Mouse (Mus musculus): ENCODE measurements around the gene Ctnna2. TPM values are rescaled to one million over a fixed set of nuclear protein-coding genes. Genes with fewer than 3 reads are reported as not detected.

Ctnna2 gene
- 100 to 1,000 TPM; 178 TPM for total RNA-seq (2021)

GRCm38 (mm10) chr6:77979241-77979961 is at the start of gene Ctnna2:
Gene Ctnna2 (minus strand): TSS chr6:77979699.
- peak; percentile 99 for DNase-seq
- intact Hi-C loops (cut with DNase I), result loop anchor here (10.0 kb wide), 2 partner anchors 135 to 345 kb away; no protein-coding TSS in a partner anchor

DNA sequence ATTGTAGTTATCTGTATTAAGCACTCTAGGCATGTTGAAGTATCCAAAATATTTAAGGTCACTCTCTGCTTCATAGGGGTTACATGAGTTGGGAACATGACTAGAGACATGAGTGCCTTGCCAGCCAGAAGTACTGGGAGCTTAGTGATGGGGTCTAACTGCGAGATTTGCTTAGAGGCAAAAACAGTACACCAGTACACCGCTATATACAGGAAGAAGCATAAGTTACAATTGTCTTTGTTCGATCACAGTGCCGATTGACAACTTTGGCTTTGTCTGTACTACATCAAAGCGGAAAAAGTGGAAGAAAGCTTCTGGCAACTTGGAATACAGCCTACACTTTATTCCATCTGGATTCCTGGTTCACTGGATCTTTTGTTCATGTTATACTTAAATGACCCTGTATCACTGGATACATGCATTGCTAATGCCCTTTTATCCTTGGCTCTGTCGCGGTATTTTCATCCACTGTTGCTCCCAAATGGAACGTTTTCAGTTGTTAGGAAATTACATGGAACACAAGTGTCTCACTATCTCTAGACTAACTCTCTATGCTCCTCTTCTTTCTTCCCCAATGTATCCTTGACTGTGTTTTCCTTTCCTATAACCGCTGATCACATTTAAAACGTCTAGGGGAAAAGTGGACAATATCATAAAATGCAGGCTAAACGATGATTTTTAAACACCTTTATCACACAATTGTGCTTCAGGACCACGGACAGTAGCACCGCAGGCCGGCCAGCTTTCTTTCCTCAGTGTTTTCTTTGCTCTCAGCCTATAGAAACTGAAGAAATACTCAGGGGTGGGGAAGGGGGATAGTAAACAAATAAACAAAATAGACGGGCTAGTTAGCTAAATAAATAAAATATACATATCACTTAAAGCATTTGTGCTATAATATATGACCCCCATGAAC is 896 bp upstream of the Ctnna2 start:
- intact Hi-C loops (cut with DNase I), result no loop called here
- DNase-seq, result no peak

- peak; percentile 17 for DNase-seq
- intact Hi-C loops (cut with DNase I), result loop anchor here (10.0 kb wide), 2 partner anchors 134 to 344 kb away; no protein-coding TSS in a partner anchor
Observed at GRCm38 (mm10) chr6:77978476-77979240, 841 bp downstream of the Ctnna2 start.

DNA sequence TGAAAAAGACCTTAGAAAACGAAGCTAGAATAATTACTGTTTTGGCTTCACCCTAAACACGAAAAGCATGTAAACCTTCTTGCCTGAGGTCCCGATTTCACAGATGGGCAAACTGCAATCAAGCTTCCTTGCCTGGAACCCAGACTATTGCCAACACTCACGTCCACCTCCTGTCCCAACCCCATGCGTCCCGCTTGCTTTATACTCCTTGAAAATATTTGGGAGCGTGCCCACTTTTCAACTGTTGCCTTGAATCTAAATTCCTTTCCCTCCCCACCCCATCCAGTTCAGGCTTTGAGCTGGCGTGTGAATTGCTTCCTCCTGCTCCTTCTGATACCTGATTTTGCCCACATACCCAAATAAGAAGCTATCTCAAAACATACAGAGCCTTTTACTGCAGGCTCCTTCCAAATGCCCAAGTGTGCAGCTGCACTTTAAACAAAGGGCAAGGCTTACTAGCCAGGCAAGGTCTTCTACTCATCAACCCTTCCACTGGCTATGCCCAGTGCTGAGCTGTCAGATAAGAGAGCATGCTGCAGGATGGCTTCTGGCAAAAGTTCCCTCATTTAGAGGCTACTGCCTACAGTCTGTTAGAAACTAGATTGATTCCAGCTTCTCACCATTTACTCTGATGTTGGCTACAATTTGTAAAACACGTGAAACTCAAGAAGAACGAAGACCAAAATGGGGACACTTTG is 8.8 kb downstream of the Ctnna2 start:
- peak; percentile 38 for DNase-seq
- intact Hi-C loops (cut with DNase I), result loop anchor here (10.0 kb wide), 2 partner anchors 126 to 336 kb away; no protein-coding TSS in a partner anchor

- no peak for DNase-seq
- intact Hi-C loops (cut with DNase I), result loop anchor here (10.0 kb wide), 2 partner anchors 125 to 335 kb away; no protein-coding TSS in a partner anchor
Observed at GRCm38 (mm10) chr6:77969774-77970173, 9.7 kb downstream of the Ctnna2 start.

DNA sequence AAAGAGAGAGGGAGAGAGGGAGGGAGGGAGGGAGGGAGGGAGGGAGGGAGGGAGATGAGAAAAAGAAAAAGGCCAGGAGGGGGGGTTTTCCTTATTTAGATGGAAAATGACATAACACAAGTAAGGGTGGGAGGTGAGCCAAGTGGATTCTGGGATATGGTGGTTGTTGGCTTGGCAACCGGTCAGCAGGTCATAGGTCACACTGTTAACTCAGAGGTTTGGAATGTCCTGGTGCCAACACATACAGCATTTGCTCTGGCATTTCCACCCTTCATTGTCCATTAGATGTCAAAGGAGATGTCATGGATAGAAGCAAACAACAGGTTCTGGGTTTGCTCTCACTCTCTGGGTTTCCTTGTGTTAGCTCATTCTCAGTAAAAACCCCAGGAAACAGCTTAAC is 17.5 kb downstream of the Ctnna2 start:
- intact Hi-C loops (cut with DNase I), result no loop called here
- no peak for DNase-seq

- intact Hi-C loops (cut with DNase I), result no loop called here
- no peak for DNase-seq
Observed at GRCm38 (mm10) chr6:77951276-77951675, 28.2 kb downstream of the Ctnna2 start.

GRCm38 (mm10) chr6:77950690-77951089 is 28.8 kb downstream of the Ctnna2 start:
- no peak for DNase-seq
- intact Hi-C loops (cut with DNase I), result no loop called here

DNA sequence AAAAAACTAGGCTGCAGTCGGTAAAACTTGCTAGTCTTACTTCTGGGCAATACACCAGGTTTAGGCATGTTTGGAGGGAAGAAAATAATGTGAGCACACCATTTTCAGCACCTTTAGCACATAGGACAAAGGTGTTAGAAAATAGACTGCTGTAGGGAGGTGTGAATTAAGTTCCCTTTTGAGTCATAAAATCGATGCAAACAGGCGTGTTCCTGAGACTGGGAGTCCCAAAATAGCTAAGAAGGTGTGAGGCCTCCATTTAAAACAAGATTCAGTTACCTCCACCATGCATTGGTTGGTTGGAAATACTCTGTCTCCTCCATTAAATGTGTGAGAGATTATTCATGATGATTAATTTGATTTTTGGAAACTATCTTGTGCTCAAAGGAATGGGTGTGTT is 50.1 kb downstream of the Ctnna2 start:
- intact Hi-C loops (cut with DNase I), result no loop called here
- DNase-seq, result no peak

- DNase-seq, result no peak
- intact Hi-C loops (cut with DNase I), result no loop called here
Observed at GRCm38 (mm10) chr6:77873150-77873549, 106.3 kb downstream of the Ctnna2 start.

- intact Hi-C loops (cut with DNase I), result loop anchor here (10.0 kb wide), 1 partner anchor 225 kb away; no protein-coding TSS in a partner anchor
- DNase-seq, result no peak
Observed at GRCm38 (mm10) chr6:77869313-77869712, 110.2 kb downstream of the Ctnna2 start.

DNA sequence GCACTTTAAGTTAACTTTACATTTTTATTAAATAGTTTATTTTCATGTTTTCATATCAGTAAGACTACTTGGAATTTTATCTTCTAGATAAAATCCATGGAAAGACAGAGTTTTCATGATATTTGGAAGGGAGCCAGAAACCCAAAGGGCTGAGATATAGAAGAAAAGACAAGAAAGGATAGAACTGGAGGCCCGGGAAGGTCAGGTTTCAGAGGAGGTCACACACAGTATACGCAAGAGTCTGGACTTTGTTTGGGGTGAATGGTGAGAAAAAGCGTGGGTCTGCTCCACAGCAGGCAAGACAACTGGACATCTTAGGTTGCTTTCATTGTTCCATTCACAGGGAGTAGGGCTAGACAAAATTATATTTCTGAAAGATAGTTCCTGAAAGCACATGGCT is 111.4 kb downstream of the Ctnna2 start:
- DNase-seq, result no peak
- intact Hi-C loops (cut with DNase I), result loop anchor here (10.0 kb wide), 1 partner anchor 223 kb away; no protein-coding TSS in a partner anchor

GRCm38 (mm10) chr6:77863379-77863778 is 116.1 kb downstream of the Ctnna2 start:
- intact Hi-C loops (cut with DNase I), result loop anchor here (10.0 kb wide), 1 partner anchor 219 kb away; no protein-coding TSS in a partner anchor
- no peak for DNase-seq

DNA sequence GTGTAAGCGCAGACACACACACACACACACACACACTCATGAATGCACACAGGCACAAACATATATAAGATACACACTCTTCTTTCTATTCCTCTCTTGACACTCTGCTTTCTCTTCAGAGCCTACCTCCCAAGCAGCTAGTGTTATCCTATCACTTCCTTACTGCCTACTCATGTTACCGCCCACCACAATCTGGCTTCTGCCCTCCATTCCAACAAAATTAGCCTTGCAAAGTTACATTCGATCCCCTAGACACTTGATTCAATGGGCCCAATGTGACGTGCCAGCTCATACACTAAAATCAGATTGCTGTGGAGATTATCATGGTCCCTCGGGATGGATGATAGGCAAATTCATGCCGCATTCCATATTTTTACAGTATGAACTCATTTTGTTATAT is 116.7 kb downstream of the Ctnna2 start:
- intact Hi-C loops (cut with DNase I), result loop anchor here (10.0 kb wide), 1 partner anchor 218 kb away; no protein-coding TSS in a partner anchor
- no peak for DNase-seq

DNA sequence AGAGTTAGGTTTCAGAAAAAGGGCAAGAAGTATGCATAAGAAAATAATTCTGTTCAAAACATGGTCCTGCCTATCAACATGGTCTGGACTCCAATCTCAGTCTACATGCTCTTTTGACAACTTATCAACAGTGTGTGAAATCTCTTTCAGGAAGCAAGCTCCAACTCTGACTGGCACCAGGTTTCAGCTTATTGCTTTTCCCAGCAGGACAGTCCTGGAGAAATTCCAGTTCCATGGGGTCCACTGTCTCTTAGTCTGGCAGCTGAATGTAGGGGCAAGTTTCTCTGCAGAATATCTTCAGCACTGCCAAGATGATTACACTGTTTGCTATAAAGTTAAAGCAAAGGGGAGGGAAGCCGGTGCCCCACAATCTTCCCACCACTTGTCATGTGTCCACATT is 130.1 kb downstream of the Ctnna2 start:
- peak; percentile 60 for DNase-seq
- intact Hi-C loops (cut with DNase I), result loop anchor here (10.0 kb wide), 1 partner anchor 125 kb away; the partner anchor contains the start of gene Ctnna2

DNA sequence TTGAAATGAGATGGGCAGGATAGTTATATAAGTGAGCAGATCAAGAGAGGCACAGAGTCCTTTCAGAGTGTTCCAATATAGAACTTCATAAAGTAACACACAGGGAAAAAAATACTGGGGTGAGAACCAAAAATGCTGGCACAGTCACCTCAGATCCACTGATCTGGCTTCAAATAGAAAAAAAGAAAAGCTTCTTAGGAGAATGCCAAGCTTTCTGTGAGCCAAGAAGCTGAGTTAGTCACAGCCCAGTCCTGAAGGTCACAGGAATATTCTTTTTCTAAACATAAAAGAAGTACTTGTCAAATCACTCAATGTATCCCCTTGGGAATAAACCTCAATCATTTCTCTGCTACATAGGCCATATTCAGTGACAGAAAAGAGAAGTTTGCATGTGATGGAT is 130.7 kb downstream of the Ctnna2 start:
- DNase-seq, result no peak
- intact Hi-C loops (cut with DNase I), result loop anchor here (10.0 kb wide), 1 partner anchor 126 kb away; the partner anchor contains the start of gene Ctnna2

DNA sequence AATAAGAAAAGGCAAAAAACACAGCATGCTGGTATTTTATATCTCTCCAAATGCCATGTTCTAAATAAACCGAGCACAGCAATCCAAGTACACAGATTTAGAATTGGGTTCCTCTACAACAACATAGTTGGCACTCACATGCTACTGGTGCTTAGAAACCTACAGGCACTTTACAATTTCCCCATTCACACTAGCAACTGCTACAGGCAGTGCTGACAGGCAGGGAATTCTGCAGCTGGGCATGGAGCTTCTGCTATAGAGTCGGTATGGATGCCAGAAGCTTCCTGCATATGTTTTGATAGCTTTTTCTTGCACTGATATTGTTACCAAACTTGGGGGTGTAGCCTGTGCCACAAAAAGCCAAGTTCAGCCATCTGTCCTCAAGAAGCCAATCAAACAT is 131.8 kb downstream of the Ctnna2 start:
- DNase-seq, result no peak
- intact Hi-C loops (cut with DNase I), result loop anchor here (10.0 kb wide), 1 partner anchor 127 kb away; the partner anchor contains the start of gene Ctnna2

GRCm38 (mm10) chr6:77839076-77839475 is 140.4 kb downstream of the Ctnna2 start:
- intact Hi-C loops (cut with DNase I), result no loop called here
- DNase-seq, result no peak

DNA sequence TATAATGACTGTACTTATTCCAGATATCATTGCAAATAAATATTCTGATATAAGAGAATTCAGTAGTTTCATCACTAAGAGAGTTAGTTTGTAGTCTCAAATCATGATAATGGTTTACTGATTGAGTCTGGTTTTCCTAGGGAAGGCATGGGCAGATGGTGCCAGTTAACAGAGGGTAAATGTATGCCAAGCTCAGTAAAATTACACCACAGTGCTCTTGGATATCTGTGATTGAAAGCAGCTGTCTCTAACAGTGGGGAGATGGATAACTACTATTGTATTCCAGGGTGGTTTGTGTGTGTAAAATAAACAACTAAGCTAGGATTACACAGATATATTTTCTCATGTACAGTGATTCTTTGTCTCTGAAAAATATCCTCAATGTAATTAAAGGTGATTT is 140.8 kb downstream of the Ctnna2 start:
- intact Hi-C loops (cut with DNase I), result no loop called here
- no peak for DNase-seq

DNA sequence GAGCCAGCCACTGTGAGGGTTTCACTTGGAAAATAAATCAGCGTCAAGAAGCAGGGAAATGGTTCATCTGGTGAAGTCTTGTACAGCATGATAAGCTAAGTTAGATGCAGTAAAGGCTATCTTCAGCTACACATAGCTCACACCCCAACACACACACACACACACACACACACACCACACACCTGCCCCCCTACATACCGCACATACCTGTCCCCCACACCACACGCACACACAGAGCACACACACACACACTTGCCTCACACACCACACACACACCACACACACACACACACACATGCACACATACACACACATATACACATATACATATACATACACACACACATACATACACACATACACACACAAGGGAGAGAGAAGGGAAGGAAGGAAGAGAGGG is 142.0 kb downstream of the Ctnna2 start:
- intact Hi-C loops (cut with DNase I), result no loop called here
- DNase-seq, result no peak
